Mouse (Mus musculus) MEL (cell line): ENCODE measurements around the gene Ffar3. TPM values are rescaled to one million over a fixed set of nuclear protein-coding genes. Genes with fewer than 3 reads are reported as not detected.

ENCODE experiments used
- DNase-seq: peaks from one replicate; pipeline ENCODE4 v3.0.0; 2011; ENCODE audit warnings: low read depth, low spot score
- H3K27ac ChIP-seq: 2 replicates; pipeline ENCODE4 v1.5.1; 2012; ENCODE audit warnings: low read depth, mild to moderate bottlenecking, control low read depth, low read length, moderate library complexity; ENCODE audit not compliant: control insufficient read depth
- H3K27me3 ChIP-seq, 2 experiments: fragments of 150-350 bp in 1 of 2; sonication (generic) in 1 of 2; 2 replicates each; pipeline ENCODE4 v1.6.1; 2012; ENCODE audit warnings: low read length in 2 of 2, mild to moderate bottlenecking in 2 of 2, improper control_type of control experiment in 1 of 2, moderate library complexity in 1 of 2; ENCODE audit not compliant: insufficient read depth in 2 of 2, control insufficient read depth in 1 of 2
- H3K36me3 ChIP-seq, 2 experiments: 2 replicates each; pipeline ENCODE4 v1.6.1; 2012 to 2014; ENCODE audit warnings: low read length in 2 of 2, improper control_type of control experiment in 1 of 2, inconsistent platforms in 1 of 2, mild to moderate bottlenecking in 1 of 2; ENCODE audit not compliant: insufficient read depth in 2 of 2, control insufficient read depth in 1 of 2
- H3K4me1 ChIP-seq, 2 experiments: fragments of 150-350 bp in 1 of 2; sonication (generic) in 1 of 2; 2 replicates each; pipeline ENCODE4 v1.6.1; 2012; ENCODE audit warnings: low read length in 2 of 2, improper control_type of control experiment in 1 of 2, mild to moderate bottlenecking in 1 of 2; ENCODE audit not compliant: insufficient read depth in 2 of 2, control insufficient read depth in 1 of 2
- H3K4me3 ChIP-seq, 2 experiments: fragments of 150-350 bp in 1 of 2; sonication (generic) in 1 of 2; 2 replicates each; pipeline ENCODE4 v1.5.1; 2012; ENCODE audit warnings: low read depth in 2 of 2, low read length in 2 of 2, mild to moderate bottlenecking in 2 of 2, moderate library complexity in 2 of 2, control low read depth in 1 of 2, improper control_type of control experiment in 1 of 2; ENCODE audit not compliant: control insufficient read depth in 1 of 2, insufficient read depth in 1 of 2
- H3K79me2 ChIP-seq: 2 replicates; pipeline ENCODE4 v1.6.1; 2012; ENCODE audit warnings: mild to moderate bottlenecking, low read length, moderate library complexity; ENCODE audit not compliant: control insufficient read depth, poor library complexity, insufficient read depth
- H3K9ac ChIP-seq: 2 replicates; pipeline ENCODE4 v1.6.1; 2012; ENCODE audit warnings: low read depth, mild to moderate bottlenecking, control low read depth, low read length, moderate library complexity; ENCODE audit not compliant: control insufficient read depth, poor library complexity, severe bottlenecking
- H3K9me3 ChIP-seq: fragments of 150-350 bp; sonication (generic); replicated peaks from 2 replicates; pipeline ENCODE4 v1.6.1; 2012; ENCODE audit warnings: mild to moderate bottlenecking, low read length, improper control_type of control experiment, moderate library complexity; ENCODE audit not compliant: insufficient read depth
- CHD1 ChIP-seq: IDR thresholded peaks from 2 replicates; pipeline ENCODE4 v1.6.1; 2012; ENCODE audit warnings: low read depth, mild to moderate bottlenecking, inconsistent platforms, low read length, improper control_type of control experiment
- CHD2 ChIP-seq: IDR thresholded peaks from 2 replicates; pipeline ENCODE4 v1.6.1; 2011; ENCODE audit warnings: low read length, improper control_type of control experiment
- CTCF ChIP-seq, 3 experiments: IDR thresholded peaks in 2 of 3; conservative IDR thresholded peaks in 1 of 3; 2 replicates each; pipeline ENCODE4 v1.5.1; 2011 to 2012; ENCODE audit warnings: low read length in 3 of 3, low read depth in 2 of 3, mild to moderate bottlenecking in 2 of 3, improper control_type of control experiment in 1 of 3, inconsistent platforms in 1 of 3, mixed read lengths in 1 of 3, moderate library complexity in 1 of 3; ENCODE audit not compliant: control insufficient read depth in 1 of 3, insufficient read depth in 1 of 3, poor library complexity in 1 of 3, severe bottlenecking in 1 of 3
- EP300 ChIP-seq, 2 experiments: IDR thresholded peaks; 2 replicates each; pipeline ENCODE4 v1.6.1; 2011; ENCODE audit warnings: improper control_type of control experiment in 2 of 2, low read length in 2 of 2, low read depth in 1 of 2, mild to moderate bottlenecking in 1 of 2
- ETS1 ChIP-seq: IDR thresholded peaks from 2 replicates; pipeline ENCODE4 v1.6.1; 2012; ENCODE audit warnings: low read depth, mild to moderate bottlenecking, inconsistent platforms, low read length, improper control_type of control experiment, moderate library complexity
- GATA1 ChIP-seq: IDR thresholded peaks from 2 replicates; pipeline ENCODE4 v1.6.1; 2011; ENCODE audit warnings: low read depth, low read length, improper control_type of control experiment
- JUND ChIP-seq: IDR thresholded peaks from 2 replicates; pipeline ENCODE4 v1.6.1; 2011; ENCODE audit warnings: low read depth, mild to moderate bottlenecking, improper control_type of control experiment, low read length
- KAT2A ChIP-seq: conservative IDR thresholded peaks from 2 replicates; pipeline ENCODE4 v1.6.1; 2012; ENCODE audit warnings: low read depth, low read length, improper control_type of control experiment, inconsistent platforms
- MAFK ChIP-seq: IDR thresholded peaks from 2 replicates; pipeline ENCODE4 v1.6.1; 2011; ENCODE audit warnings: low read depth, mild to moderate bottlenecking, low read length, improper control_type of control experiment, borderline replicate concordance
- MAX ChIP-seq: IDR thresholded peaks from 2 replicates; pipeline ENCODE4 v1.6.1; 2011; ENCODE audit warnings: low read length, improper control_type of control experiment
- MAZ ChIP-seq: IDR thresholded peaks from 2 replicates; pipeline ENCODE4 v1.6.1; 2012; ENCODE audit warnings: low read depth, mild to moderate bottlenecking, inconsistent platforms, low read length, improper control_type of control experiment
- MYC ChIP-seq: IDR thresholded peaks from 2 replicates; pipeline ENCODE4 v1.6.1; 2011; ENCODE audit warnings: low read depth, mild to moderate bottlenecking, low read length, improper control_type of control experiment, moderate library complexity
- POLR2AphosphoS2 ChIP-seq: IDR thresholded peaks from 2 replicates; pipeline ENCODE4 v1.6.1; 2011; ENCODE audit warnings: low read length, improper control_type of control experiment
- RAD21 ChIP-seq: IDR thresholded peaks from 2 replicates; pipeline ENCODE4 v1.6.1; 2011; ENCODE audit warnings: mild to moderate bottlenecking, low read depth, low read length, improper control_type of control experiment
- RCOR1 ChIP-seq: IDR thresholded peaks from 2 replicates; pipeline ENCODE4 v1.6.1; 2012; ENCODE audit warnings: low read depth, mild to moderate bottlenecking, inconsistent platforms, low read length, improper control_type of control experiment
- SMC3 ChIP-seq: IDR thresholded peaks from 2 replicates; pipeline ENCODE4 v1.6.1; 2011; ENCODE audit warnings: low read depth, low read length, improper control_type of control experiment
- TAL1 ChIP-seq: IDR thresholded peaks from 2 replicates; pipeline ENCODE4 v1.6.1; 2012; ENCODE audit warnings: mild to moderate bottlenecking, inconsistent platforms, low read length, moderate library complexity, mixed read lengths
- TCF12 ChIP-seq: IDR thresholded peaks from 2 replicates; pipeline ENCODE4 v1.6.1; 2014; ENCODE audit warnings: low read depth, mild to moderate bottlenecking, inconsistent platforms, low read length, improper control_type of control experiment, moderate library complexity
- UBTF ChIP-seq: IDR thresholded peaks from 2 replicates; pipeline ENCODE4 v1.6.1; 2012; ENCODE audit warnings: low read depth, mild to moderate bottlenecking, inconsistent platforms, low read length, improper control_type of control experiment, moderate library complexity, borderline replicate concordance; ENCODE audit not compliant: insufficient read depth
- USF1 ChIP-seq: IDR thresholded peaks from 2 replicates; pipeline ENCODE4 v1.6.1; 2014; ENCODE audit warnings: low read depth, mild to moderate bottlenecking, inconsistent platforms, low read length, improper control_type of control experiment, moderate library complexity
- ZC3H11A ChIP-seq: IDR thresholded peaks from 2 replicates; pipeline ENCODE4 v1.6.1; 2012; ENCODE audit warnings: low read depth, mild to moderate bottlenecking, inconsistent platforms, low read length, improper control_type of control experiment
- ZMIZ1 ChIP-seq: IDR thresholded peaks from 2 replicates; pipeline ENCODE4 v1.6.1; 2012; ENCODE audit warnings: low read depth, mild to moderate bottlenecking, inconsistent platforms, low read length, improper control_type of control experiment, moderate library complexity
- polyA plus RNA-seq, 2 experiments: library from polyadenylated mRNA; stranded (reverse) in 1 of 2; unstranded in 1 of 2; fragments of >175 nt in 1 of 2; fragments of >200 nt in 1 of 2; gene quantifications; 2 replicates each; pipeline versions ENCODE4 v1.2.1 to v1.2.4; 2012; ENCODE audit warnings: low replicate concordance in 2 of 2, low read depth in 1 of 2; ENCODE audit not compliant: insufficient read length in 2 of 2, insufficient read depth in 1 of 2, missing spikeins in 1 of 2
- total RNA-seq: library from RNA; depleted of rRNA; stranded (reverse); fragments of 300-350 nt; gene quantifications from 2 replicates; pipeline ENCODE4 v1.2.3, GENCODE M21; 2012

Gene Ffar3
- total and polyA plus RNA-seq, 3 experiments: not detected

- H3K4me3 ChIP-seq: no peak within 1 kb of the TSS
Observed at GRCm38 (mm10) chr7:30861464-30861863, 5.5 kb upstream of the Ffar3 start, which contains the start of gene Ffar1. Gene Ffar1, minus strand, starts transcription at chr7:30861564.

DNA sequence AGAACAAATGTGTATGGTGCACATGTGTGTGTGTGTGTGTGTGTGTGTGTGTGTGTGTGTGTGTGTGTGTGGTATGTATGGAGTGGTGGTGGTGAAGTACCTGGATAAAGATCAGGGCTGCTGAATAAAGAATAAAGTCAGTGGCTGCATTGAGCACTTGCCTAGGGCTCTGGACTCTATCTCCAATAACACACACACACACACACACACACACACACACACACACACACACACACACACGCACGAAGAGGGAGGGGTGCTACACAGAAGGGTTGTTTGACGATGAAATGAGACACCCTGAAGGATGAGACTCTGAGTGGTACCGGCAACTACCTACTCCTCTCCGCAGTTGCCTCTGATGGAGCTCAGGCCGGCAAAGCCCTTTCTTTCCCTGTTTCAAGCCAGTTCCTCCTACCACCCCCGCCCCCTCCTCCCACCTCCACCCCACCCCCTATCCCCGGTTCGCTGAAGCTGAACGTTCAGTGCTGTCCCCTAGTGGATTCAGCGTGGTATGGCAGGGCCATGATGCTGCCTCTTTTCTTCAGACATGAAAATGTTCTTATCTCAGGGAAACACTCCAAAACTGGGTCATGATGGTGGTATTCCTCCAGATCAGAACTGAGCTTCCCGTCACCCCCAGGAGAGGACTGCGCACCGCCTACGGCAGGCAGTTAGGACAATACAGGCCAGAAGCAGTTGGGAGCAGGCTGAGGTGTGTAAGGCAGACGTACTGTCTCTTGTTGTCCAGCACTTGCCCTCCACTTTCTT lies 3.8 kb upstream of the Ffar3 start:
- Histone ChIP-seq H3K4me1 (peaks cover 0 to 5% of the 10 kb centered on the region in 2 experiments; a peak in 2 of 4 replicates), H3K9me3 (no peaks in the 10 kb centered on the region), H3K9ac (no peak overlapping the region), H3K36me3 (no peaks in the 10 kb centered on the region), H3K27me3 (peaks cover 4 to 6% of the 10 kb centered on the region in 2 experiments; a peak in 3 of 4 replicates), H3K4me3 (no peak overlapping the region), H3K79me2 (no peaks in the 10 kb centered on the region), H3K27ac (no peak overlapping the region)
- DNase-seq: peak; percentile 77
- TF ChIP-seq MAZ (0 out of 2 replicates have a peak, but pooled peaks have one; percentile 49), CTCF (IDR thresholded peaks at IDR 0.05 in 2 of 3, conservative IDR thresholded peaks at IDR 0.05 in 1 of 3; ENCODE audit: control insufficient read depth in 1 of 3, insufficient read depth in 1 of 3, low read depth in 2 of 3, low read length in 3 of 3, poor library complexity in 1 of 3, severe bottlenecking in 1 of 3) (peak; percentile 75 to 90 (median 89)), SMC3 (peak; percentile 77), GATA1 (peak; percentile 56; the same call in 1 of the 2 replicates), ZC3H11A (peak; percentile 44; the same call in 1 of the 2 replicates), CHD1 (no peak), TAL1 (peak; percentile 33), EP300 (IDR thresholded peaks at IDR 0.05; ENCODE audit: low read depth in 1 of 2, low read length in 2 of 2) (peak in 1 of 2 experiments; percentile 38; a peak in 1 of 4 replicates), RAD21 (peak; percentile 46), POLR2AphosphoS2 (no peak), USF1 (no peak)

More at GRCm38 (mm10) chr7:30861464-30861863, 5.5 kb upstream of the Ffar3 start, which contains the start of gene Ffar1:
- Histone ChIP-seq H3K9ac (no peak within 1 kb of the TSS), H3K27me3 (peaks cover 0 to 2% of the 10 kb centered on the region in 2 experiments; a peak in 2 of 4 replicates), H3K4me1 (peaks cover 0 to 5% of the 10 kb centered on the region in 2 experiments; a peak in 2 of 4 replicates), H3K27ac (no peak within 1 kb of the TSS), H3K9me3 (no peaks in the 10 kb centered on the region), H3K36me3 (no peaks in the 10 kb centered on the region), H3K79me2 (no peaks in the 10 kb centered on the region)
- no peak for DNase-seq
- no peak for TF ChIP-seq CHD2
- TF ChIP-seq EP300 (IDR thresholded peaks at IDR 0.05; ENCODE audit: low read depth in 1 of 2, low read length in 2 of 2): no peak
- no peak for TF ChIP-seq KAT2A
- no peak for TF ChIP-seq MAFK
- no peak for TF ChIP-seq RCOR1
- TF ChIP-seq UBTF: no peak
- TF ChIP-seq TAL1: no peak
- TF ChIP-seq MYC: no peak
- TF ChIP-seq ETS1: no peak
- no peak for TF ChIP-seq ZMIZ1
- no peak for TF ChIP-seq MAX
- TF ChIP-seq JUND: no peak
- TF ChIP-seq CHD1: no peak
- no peak for TF ChIP-seq RAD21
- no peak for TF ChIP-seq TCF12
- no peak for TF ChIP-seq CTCF (IDR thresholded peaks at IDR 0.05 in 2 of 3, conservative IDR thresholded peaks at IDR 0.05 in 1 of 3; ENCODE audit: control insufficient read depth in 1 of 3, insufficient read depth in 1 of 3, low read depth in 2 of 3, low read length in 3 of 3, poor library complexity in 1 of 3, severe bottlenecking in 1 of 3)
